Mouse (Mus musculus) leukemia stem cell, adult 10-12 weeks (primary cell): ENCODE data around the gene Olfr1024. TPM values are rescaled to one million over a fixed set of nuclear protein-coding genes. Genes with fewer than 3 reads are reported as not detected.

ENCODE experiments used
- polyA plus RNA-seq: library from polyadenylated mRNA; stranded (reverse); fragments of >175 nt; gene quantifications from 2 replicates; pipeline ENCODE4 v1.2.3, GENCODE M21; 2012; ENCODE audit warnings: low replicate concordance

Gene Olfr1024
- not detected in 2 replicates for polyA plus RNA-seq

GRCm38 (mm10) chr2:85904952-85905351 lies at the start of gene Olfr1024:
Olfr1024 (minus strand) TSS chr2:85905052.

GRCm38 (mm10) chr2:85950137-85950536 lies 45.3 kb upstream of the Olfr1024 start, which contains the start of gene Olfr1028:
Olfr1028 (plus strand) TSS chr2:85950437.

GRCm38 (mm10) chr2:85921258-85921657 lies 16.4 kb upstream of the Olfr1024 start, which contains the start of gene Olfr1026:
Olfr1026 (plus strand) TSS chr2:85921558.

GRCm38 (mm10) chr2:85914893-85915292 lies 10.0 kb upstream of the Olfr1024 start, which contains the start of gene Olfr1025-ps1:
Olfr1025-ps1 (plus strand) TSS chr2:85915193.

GRCm38 (mm10) chr2:85885340-85885739 lies 19.5 kb downstream of the Olfr1024 start, which contains the start of gene Olfr1023:
Olfr1023 (plus strand) TSS chr2:85885640.

GRCm38 (mm10) chr2:85868294-85868693 lies 36.6 kb downstream of the Olfr1024 start, which contains the start of gene Olfr1022:
Olfr1022 (plus strand) TSS chr2:85868594.

Other genes with a start within 250 kb of the Olfr1024 start
- gene Olfr154, start 240.6 kb downstream of the Olfr1024 start, polyA plus RNA-seq: not detected in 2 replicates
- gene Olfr1006, start 226.3 kb downstream of the Olfr1024 start, polyA plus RNA-seq: not detected in 2 replicates
- gene Olfr1008, start 215.6 kb downstream of the Olfr1024 start, polyA plus RNA-seq: not detected in 2 replicates
- 0.12 TPM in 1 of 2 replicates, not detected in the other for gene Olfr1009, start 189.6 kb downstream of the Olfr1024 start, polyA plus RNA-seq
- gene Olfr1012, start 142.3 kb downstream of the Olfr1024 start, polyA plus RNA-seq: not detected in 2 replicates
- not detected in 2 replicates for gene Olfr1013, start 138.0 kb downstream of the Olfr1024 start, polyA plus RNA-seq
- not detected in 2 replicates for gene Olfr1014, start 132.3 kb downstream of the Olfr1024 start, polyA plus RNA-seq
- gene Olfr1015, start 123.0 kb downstream of the Olfr1024 start, polyA plus RNA-seq: not detected in 2 replicates
- not detected in 2 replicates for gene Olfr1016, start 102.5 kb downstream of the Olfr1024 start, polyA plus RNA-seq
- not detected in 2 replicates for gene Olfr1018, start 86.6 kb downstream of the Olfr1024 start, polyA plus RNA-seq
- not detected in 2 replicates for gene Olfr1019, start 59.6 kb downstream of the Olfr1024 start, polyA plus RNA-seq
- gene Olfr1020, start 58.0 kb downstream of the Olfr1024 start, polyA plus RNA-seq: not detected in 2 replicates
- gene Olfr1022, start 36.5 kb downstream of the Olfr1024 start, polyA plus RNA-seq: not detected in 2 replicates
- not detected in 2 replicates for gene Olfr1023, start 19.4 kb downstream of the Olfr1024 start, polyA plus RNA-seq
- gene Olfr1025-ps1, start 10.1 kb upstream of the Olfr1024 start, polyA plus RNA-seq: not detected in 2 replicates
- gene Olfr1026, start 16.5 kb upstream of the Olfr1024 start, polyA plus RNA-seq: not detected in 2 replicates
- gene Olfr1028, start 45.4 kb upstream of the Olfr1024 start, polyA plus RNA-seq: not detected in 2 replicates
- gene Olfr1029, start 68.8 kb upstream of the Olfr1024 start, polyA plus RNA-seq: not detected in 2 replicates
- gene Olfr1030, start 74.2 kb upstream of the Olfr1024 start, polyA plus RNA-seq: not detected in 2 replicates
- not detected in 2 replicates for gene Olfr1031, start 85.3 kb upstream of the Olfr1024 start, polyA plus RNA-seq
- not detected in 2 replicates for gene Olfr1032, start 100.5 kb upstream of the Olfr1024 start, polyA plus RNA-seq
- not detected in 2 replicates for gene Olfr1033, start 115.6 kb upstream of the Olfr1024 start, polyA plus RNA-seq
- gene Olfr1034, start 140.8 kb upstream of the Olfr1024 start, polyA plus RNA-seq: not detected in 2 replicates
- not detected in 2 replicates for gene Olfr1036, start 168.9 kb upstream of the Olfr1024 start, polyA plus RNA-seq
- gene Olfr1037, start 182.3 kb upstream of the Olfr1024 start, polyA plus RNA-seq: not detected in 2 replicates
- not detected in 2 replicates for gene Olfr1039, start 230.9 kb upstream of the Olfr1024 start, polyA plus RNA-seq
- gene Olfr1040, start 241.7 kb upstream of the Olfr1024 start, polyA plus RNA-seq: not detected in 2 replicates